Mouse (Mus musculus): ENCODE results near the gene Ckap2. TPM values are rescaled to one million over a fixed set of nuclear protein-coding genes. Genes with fewer than 3 reads are reported as not detected.
"Not testable (repeated sequence)": the region's sequence is repeated elsewhere in the genome, so short reads cannot be mapped to it uniquely, and the experiment has no call there.

Ckap2 gene
- polyA plus RNA-seq, 1 experiment from 2014 or later: 56.0 TPM

DNA sequence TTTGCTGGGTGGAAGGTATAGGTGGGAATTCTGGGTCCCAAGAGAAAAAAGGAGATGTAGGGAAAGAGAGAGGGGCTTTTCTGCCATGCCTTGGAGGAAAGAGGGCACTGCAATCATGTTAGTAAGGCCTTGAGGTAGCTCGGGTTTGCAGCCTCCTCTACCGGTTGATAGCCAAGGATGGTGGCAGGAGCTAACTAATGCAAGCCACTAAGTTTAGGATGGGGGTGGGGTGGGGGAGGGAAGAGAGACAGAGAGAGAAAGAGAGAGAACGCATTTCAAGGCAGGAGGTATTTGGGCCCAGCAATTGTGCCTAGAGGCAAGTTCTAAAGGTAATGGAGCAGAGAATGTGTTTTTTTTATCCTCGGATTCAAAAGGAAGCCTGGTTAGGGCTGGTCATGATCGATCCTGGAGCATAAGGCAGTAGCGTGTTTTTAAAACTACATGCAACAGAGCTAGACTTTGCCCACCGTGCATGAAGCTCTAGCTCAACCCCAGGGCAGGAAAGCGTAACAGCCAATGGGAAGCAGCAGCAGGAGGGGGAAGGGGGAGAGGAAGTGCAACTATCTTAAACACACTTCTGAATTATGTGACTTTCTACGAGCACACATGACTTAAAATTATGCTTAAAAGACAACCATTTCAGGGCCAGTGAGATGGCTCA, 37.8 kb downstream of the Ckap2 start:
- WGBS: 80% methylated on average over 9 of the region's 9 CpGs
- H3K4me2 ChIP-seq: no peak overlapping the region
- H3K36me3 ChIP-seq: no peaks in the 10 kb centered on the region
- H3K9ac ChIP-seq: no peak overlapping the region
- no peak overlapping the region for H3K4me3 ChIP-seq
- no peak overlapping the region for H3K27ac ChIP-seq
- no peak for ATAC-seq (ENCODE audit: borderline replicate concordance, extremely low read depth, low FRiP score, low TSS enrichment)
- H3K4me1 ChIP-seq: peaks cover 7% of the 10 kb centered on the region
- no peaks in the 10 kb centered on the region for H3K9me3 ChIP-seq
- no peaks in the 10 kb centered on the region for H3K27me3 ChIP-seq

DNA sequence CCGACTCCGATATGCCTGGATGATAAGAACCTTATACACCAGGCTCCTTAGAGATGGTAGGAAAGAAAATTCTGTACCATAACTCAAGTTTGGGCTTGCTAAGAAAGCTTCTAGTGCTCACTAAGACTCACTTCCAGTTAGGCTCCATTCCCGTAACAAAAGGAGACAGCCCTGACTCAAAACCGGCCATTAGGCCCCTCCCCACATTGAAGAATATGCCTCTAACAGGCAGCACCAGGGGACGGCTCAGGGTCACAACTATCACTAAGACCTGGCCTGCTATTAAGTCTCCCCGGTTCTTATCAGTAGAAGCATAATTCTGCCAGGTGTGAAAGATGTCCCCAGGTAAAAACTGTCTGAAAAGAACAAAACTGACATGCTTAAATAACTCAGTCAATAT, 39.8 kb downstream of the Ckap2 start:
- no peak for ATAC-seq (ENCODE audit: borderline replicate concordance, extremely low read depth, low FRiP score, low TSS enrichment)
- Histone ChIP-seq H3K9ac (no peak overlapping the region), H3K9me3 (no peaks in the 10 kb centered on the region), H3K27ac (no peak overlapping the region), H3K27me3 (no peaks in the 10 kb centered on the region), H3K4me2 (no peak overlapping the region), H3K4me1 (peaks cover 7% of the 10 kb centered on the region), H3K36me3 (0 out of 2 replicates have a peak, but pooled peaks cover 4% of the 10 kb centered on the region), H3K4me3 (no peak overlapping the region)
- WGBS: 70% methylated on average over 6 of the region's 6 CpGs

DNA sequence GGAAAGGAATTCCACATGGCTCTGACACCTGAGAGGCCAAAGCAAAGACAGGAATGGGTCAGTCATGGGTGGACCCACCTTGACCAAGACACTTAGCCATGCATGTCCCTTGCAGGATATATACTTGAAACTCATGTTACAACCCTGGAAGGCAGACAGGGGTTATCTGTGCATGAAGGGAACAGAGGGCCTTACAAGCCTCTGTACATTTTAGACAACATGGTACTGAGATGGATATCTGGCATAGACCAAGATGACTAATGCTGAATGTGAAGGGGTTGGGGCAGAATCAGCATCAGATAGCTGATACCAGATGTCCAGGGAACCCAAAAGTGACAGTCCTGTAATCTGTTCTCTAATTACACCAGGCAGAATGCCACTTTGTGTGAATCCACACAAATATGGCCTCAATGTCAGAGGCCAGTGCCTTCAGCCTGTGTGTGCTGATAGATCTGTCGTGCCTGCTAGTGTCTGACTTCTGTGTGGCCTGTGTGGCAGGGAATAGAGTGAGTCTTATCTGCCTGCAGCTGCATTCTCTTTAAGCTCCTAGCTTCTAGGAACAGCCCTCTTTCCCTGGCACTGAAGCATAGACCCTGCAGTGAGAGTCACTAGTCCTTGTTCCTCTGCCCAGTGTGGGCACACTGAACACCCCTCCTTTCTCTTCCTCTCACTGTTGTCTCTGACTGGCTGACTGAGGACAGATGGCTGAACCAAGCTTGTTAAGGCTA, 41.7 kb downstream of the Ckap2 start:
- ATAC-seq (ENCODE audit: borderline replicate concordance, extremely low read depth, low FRiP score, low TSS enrichment): no peak
- WGBS: 50% methylated on average over 1 of the region's 1 CpGs
- no peak overlapping the region for H3K27ac ChIP-seq

DNA sequence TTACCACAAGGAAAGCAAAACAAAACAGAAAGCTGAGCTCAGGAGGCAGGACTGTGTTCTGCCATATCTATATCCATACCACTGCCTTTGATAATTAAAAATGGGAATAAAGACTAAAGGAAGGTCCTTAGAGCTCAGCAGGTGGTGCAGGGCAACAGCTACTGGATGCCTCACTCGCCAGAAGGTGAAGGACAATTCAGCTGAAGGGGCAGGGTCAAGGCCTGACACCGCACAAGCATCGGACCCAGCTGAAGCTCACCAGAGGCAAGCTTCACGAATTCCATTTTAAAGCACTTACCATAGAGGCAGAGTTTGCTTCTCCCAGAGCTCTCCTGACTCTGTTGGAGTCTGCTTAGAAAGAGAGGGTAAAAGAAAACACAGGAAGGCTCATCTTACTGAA, 43.0 kb downstream of the Ckap2 start:
- Histone ChIP-seq H3K27me3 (no peaks in the 10 kb centered on the region), H3K4me2 (no peak overlapping the region), H3K9ac (no peak overlapping the region), H3K4me1 (no peaks in the 10 kb centered on the region), H3K27ac (no peak overlapping the region), H3K36me3 (0 out of 2 replicates have a peak, but pooled peaks cover 4% of the 10 kb centered on the region), H3K9me3 (no peaks in the 10 kb centered on the region), H3K4me3 (no peak overlapping the region)
- 79% methylated on average over 4 of the region's 4 CpGs for WGBS
- no peak for ATAC-seq (ENCODE audit: borderline replicate concordance, extremely low read depth, low FRiP score, low TSS enrichment)

More for the DNA sequence above, 41.7 kb downstream of the Ckap2 start:
- Histone ChIP-seq H3K4me2 (no peak overlapping the region), H3K36me3 (0 out of 2 replicates have a peak, but pooled peaks cover 4% of the 10 kb centered on the region), H3K4me3 (no peak overlapping the region), H3K27me3 (no peaks in the 10 kb centered on the region), H3K9ac (no peak overlapping the region), H3K9me3 (no peaks in the 10 kb centered on the region), H3K4me1 (no peaks in the 10 kb centered on the region)

DNA sequence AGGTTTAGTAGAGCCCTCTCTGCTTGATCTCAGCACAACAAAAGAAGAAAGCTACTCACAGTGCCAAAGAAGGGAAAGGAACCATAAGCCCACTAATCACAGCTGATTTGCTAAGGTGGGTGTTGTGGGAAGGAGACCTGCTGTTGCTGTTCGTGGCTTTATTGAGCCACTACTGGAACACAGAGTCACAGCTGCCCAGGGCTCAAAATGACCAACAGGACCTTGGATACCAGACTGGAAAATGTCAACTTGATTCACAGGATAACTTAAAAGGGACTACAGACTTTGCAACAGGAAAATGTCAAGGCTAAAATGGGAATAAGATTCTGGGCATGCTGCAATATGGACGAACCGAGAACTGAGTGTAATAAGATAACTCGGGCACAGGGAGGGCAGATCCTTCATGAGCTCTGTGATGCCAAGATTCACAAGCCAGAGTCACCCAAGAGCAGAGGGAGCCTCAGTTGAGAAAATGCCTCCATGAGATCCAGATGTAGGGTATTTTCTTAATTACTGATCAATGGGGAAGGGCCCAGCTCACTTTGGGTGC, 43.7 kb downstream of the Ckap2 start:
- 0 out of 2 replicates have a peak, but pooled peaks cover 4% of the 10 kb centered on the region for H3K36me3 ChIP-seq
- no peaks in the 10 kb centered on the region for H3K4me1 ChIP-seq
- no peak overlapping the region for H3K4me2 ChIP-seq
- H3K27me3 ChIP-seq: no peaks in the 10 kb centered on the region
- no peak overlapping the region for H3K9ac ChIP-seq
- WGBS: 88% methylated on average over 4 of the region's 4 CpGs
- no peaks in the 10 kb centered on the region for H3K9me3 ChIP-seq
- no peak overlapping the region for H3K4me3 ChIP-seq
- no peak overlapping the region for H3K27ac ChIP-seq
- no peak for ATAC-seq (ENCODE audit: borderline replicate concordance, extremely low read depth, low FRiP score, low TSS enrichment)

DNA sequence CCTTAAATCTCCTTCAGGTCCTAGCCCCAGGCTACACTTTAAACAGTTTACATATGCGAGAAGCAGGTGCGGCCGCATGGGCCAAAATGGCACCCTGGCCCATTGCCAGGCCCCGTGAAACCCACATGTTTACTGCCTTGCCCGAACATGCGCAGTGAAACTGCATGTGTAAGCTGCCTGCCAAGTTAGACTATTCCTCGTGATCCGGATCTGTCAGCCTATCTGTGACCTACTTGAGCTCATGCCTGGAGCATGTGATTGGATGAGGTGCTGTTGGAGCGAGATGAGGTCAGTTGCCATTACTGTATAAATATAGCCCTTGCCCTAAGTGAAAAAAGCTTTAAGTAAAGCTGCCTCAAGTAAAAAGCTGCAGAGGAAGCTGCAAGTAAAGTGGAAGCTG, 49.2 kb downstream of the Ckap2 start:
- not testable (repeated sequence) for H3K9ac ChIP-seq; H3K27ac ChIP-seq; H3K4me2 ChIP-seq; H3K4me1 ChIP-seq; H3K27me3 ChIP-seq; ATAC-seq (ENCODE audit: borderline replicate concordance, extremely low read depth, low FRiP score, low TSS enrichment); H3K9me3 ChIP-seq; H3K4me3 ChIP-seq
- 78% methylated on average over 9 of the region's 9 CpGs for WGBS
- H3K36me3 ChIP-seq: 0 out of 2 replicates have a peak, but pooled peaks cover 11% of the 10 kb centered on the region

DNA sequence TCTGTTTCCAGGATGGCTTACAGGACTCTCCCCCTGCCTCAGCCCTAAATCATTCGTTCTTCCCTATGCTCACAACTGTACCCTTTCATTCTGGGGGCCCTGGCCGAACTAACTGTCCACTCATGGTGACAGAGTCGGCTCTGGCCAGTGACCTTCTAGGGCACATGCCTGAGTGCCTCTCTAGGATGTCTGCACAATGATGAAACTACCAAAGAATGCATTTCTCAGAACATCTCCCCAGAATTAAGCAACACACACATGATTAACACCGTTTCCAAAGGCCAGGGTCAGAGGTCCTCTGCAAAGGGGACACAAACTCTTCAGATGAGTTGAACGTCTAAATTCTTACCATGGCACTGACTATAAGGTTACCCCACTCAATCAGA, 50.9 kb downstream of the Ckap2 start:
- Histone ChIP-seq H3K27ac (no peak overlapping the region), H3K4me1 (no peaks in the 10 kb centered on the region), H3K9ac (no peak overlapping the region), H3K27me3 (no peaks in the 10 kb centered on the region), H3K9me3 (no peaks in the 10 kb centered on the region), H3K4me3 (no peak overlapping the region), H3K4me2 (no peak overlapping the region), H3K36me3 (0 out of 2 replicates have a peak, but pooled peaks cover 9% of the 10 kb centered on the region)
- 70% methylated on average over 5 of the region's 5 CpGs for WGBS
- no peak for ATAC-seq (ENCODE audit: borderline replicate concordance, extremely low read depth, low FRiP score, low TSS enrichment)

DNA sequence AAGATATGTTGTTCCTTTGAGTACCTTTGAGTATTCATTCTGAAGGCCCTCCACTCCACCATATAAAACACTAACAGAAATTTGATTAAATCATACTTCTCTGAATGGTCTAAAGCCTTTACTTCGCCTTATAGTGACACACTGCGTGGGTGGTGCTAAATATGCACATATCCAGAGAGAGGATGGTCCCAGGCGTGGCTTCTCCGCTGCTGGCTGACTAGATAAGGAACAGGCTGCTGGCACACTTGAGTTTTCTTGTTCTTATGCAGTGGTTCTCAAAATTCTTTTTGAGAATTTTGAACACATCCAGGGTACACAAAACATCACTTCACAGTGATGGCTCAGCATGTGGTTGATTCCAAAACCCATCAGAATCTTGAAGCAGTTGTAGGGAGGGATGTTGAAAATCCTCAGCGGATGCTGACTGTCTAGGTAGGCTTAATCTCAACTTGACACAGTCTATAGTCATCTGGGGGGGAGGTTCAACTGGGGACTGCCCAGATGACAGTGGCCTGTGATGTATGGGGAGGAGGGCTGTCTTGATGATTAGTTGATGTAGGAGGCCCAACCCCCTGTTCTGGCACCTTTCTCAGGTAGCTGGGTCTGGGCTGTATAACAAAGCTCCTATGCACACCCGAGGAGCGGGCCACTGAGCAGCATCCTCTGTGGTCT, 51.4 kb downstream of the Ckap2 start:
- Histone ChIP-seq H3K36me3 (0 out of 2 replicates have a peak, but pooled peaks cover 11% of the 10 kb centered on the region), H3K4me2 (no peak overlapping the region), H3K27me3 (no peaks in the 10 kb centered on the region), H3K4me1 (no peaks in the 10 kb centered on the region), H3K9ac (no peak overlapping the region), H3K27ac (no peak overlapping the region), H3K4me3 (no peak overlapping the region), H3K9me3 (no peaks in the 10 kb centered on the region)
- 87% methylated on average over 7 of the region's 7 CpGs for WGBS
- peak; percentile 46; the same call in 1 of the 2 replicates for ATAC-seq (ENCODE audit: borderline replicate concordance, extremely low read depth, low FRiP score, low TSS enrichment)

DNA sequence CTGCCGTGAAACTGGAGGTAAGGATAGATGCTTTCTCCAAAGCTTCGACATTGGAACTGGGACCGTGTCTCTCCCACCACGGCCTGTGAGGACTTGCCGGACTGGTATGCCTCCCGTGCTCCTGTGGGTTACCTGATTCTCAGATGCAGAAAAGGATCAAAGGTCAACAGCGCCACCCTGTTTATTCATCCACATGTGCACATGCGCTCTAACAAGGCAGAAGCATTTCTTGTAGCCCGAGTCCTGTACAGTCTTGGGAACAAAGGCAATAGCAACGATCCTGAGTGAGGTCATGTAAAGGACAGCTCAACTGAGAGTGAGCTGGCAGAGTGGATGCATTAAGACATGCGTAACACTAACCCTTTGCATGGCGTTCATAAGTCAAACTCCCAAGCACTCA, 53.6 kb downstream of the Ckap2 start:
- Histone ChIP-seq H3K9me3 (no peaks in the 10 kb centered on the region), H3K27me3 (no peaks in the 10 kb centered on the region), H3K9ac (no peak overlapping the region), H3K4me3 (no peak overlapping the region), H3K4me2 (no peak overlapping the region), H3K4me1 (no peaks in the 10 kb centered on the region), H3K27ac (no peak overlapping the region), H3K36me3 (0 out of 2 replicates have a peak, but pooled peaks cover 17% of the 10 kb centered on the region)
- WGBS: 59% methylated on average over 12 of the region's 12 CpGs
- no peak for ATAC-seq (ENCODE audit: borderline replicate concordance, extremely low read depth, low FRiP score, low TSS enrichment)

DNA sequence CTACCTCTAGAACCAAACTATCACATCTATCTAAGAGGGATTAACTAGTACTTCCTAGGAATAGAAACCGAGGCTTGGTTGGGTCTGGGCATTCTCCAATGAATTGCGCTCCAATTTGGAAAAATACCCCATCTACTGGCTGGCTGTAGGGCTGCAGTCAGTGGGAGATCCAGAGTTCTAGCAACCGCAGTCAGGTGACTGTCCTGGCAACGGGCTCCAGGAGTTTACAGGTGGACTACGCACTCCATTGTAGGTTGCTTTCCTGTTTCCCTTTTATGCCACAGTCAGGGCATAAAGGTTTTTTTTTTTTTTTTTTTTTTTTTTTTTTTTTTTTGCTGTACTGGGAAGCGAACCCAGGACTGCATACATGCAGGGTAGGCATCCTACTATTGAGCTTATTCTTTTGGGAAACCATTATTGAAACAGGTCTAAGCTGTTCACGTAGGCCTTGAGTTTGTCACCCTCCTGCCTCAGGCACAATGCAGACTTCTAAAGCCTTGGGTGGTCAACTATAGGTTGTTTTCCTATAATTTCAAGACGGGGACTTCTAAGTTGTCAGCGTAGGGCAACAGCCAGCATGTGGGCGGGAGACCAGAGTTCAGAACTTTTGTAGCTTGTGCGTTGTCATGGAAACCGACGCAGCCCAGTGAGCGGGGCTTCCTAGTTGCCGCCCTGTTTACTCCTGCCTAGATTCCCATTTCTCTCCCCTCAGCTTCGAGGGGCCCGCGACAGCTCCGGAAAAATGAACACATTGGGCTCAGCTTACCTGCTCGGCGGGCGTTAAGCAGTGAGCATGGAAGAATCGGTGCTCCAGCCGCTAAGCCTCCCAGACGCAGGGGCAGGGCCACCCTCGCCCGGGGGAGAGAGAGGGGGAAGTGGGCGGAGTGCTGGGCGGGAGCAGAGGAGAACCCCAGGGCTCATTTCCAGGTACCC, 61.1 kb downstream of the Ckap2 start, which contains the start of gene Nek5:
TSS of gene Nek5 (minus strand) at position 834 of the 933 bp plus-strand sequence.
- ATAC-seq (ENCODE audit: borderline replicate concordance, extremely low read depth, low FRiP score, low TSS enrichment): peak; percentile 73
- H3K27ac ChIP-seq: no peak within 1 kb of the TSS
- WGBS: 3% methylated on average over 29 of the region's 29 CpGs

More for the DNA sequence above, 61.1 kb downstream of the Ckap2 start, which contains the start of gene Nek5:
- H3K4me3 ChIP-seq: peak within 1 kb of the TSS; percentile 53
- no peaks in the 10 kb centered on the region for H3K27me3 ChIP-seq
- H3K36me3 ChIP-seq: 0 out of 2 replicates have a peak, but pooled peaks cover 8% of the 10 kb centered on the region
- no peaks in the 10 kb centered on the region for H3K9me3 ChIP-seq
- H3K4me1 ChIP-seq: 0 out of 2 replicates have a peak, but pooled peaks cover 4% of the 10 kb centered on the region
- peak within 1 kb of the TSS; percentile 90 for H3K4me2 ChIP-seq
- peak within 1 kb of the TSS; percentile 52 for H3K9ac ChIP-seq

Data from lung, embryonic 15.5 days (tissue).